Mouse (Mus musculus) spleen, adult 2 months (tissue): ENCODE measurements around the gene Haghl. TPM values are rescaled to one million over a fixed set of nuclear protein-coding genes. Genes with fewer than 3 reads are reported as not detected.

Source experiments
- DNase-seq, 2 experiments: peaks; one replicate each; pipeline versions ENCODE4 v3.0.0 to v3.0.0-alpha.2; 2012 to 2021; ENCODE audit warnings: low spot score in 2 of 2, low read depth in 1 of 2
- H3K27ac ChIP-seq: fragments of 200-500 bp; 2 replicates; pipeline ENCODE4 v1.5.1; 2012; ENCODE audit warnings: low read length, inconsistent platforms; ENCODE audit not compliant: insufficient read depth
- H3K27me3 ChIP-seq: fragments of 200-500 bp; 2 replicates; pipeline ENCODE4 v1.6.1; 2012; ENCODE audit warnings: mild to moderate bottlenecking, moderate library complexity, low read length, inconsistent platforms; ENCODE audit not compliant: control insufficient read depth, insufficient read depth
- H3K36me3 ChIP-seq: fragments of 200-500 bp; 2 replicates; pipeline ENCODE4 v1.6.1; 2012; ENCODE audit warnings: mild to moderate bottlenecking, low read length, inconsistent platforms; ENCODE audit not compliant: control insufficient read depth, insufficient read depth
- H3K4me1 ChIP-seq: fragments of 200-500 bp; 2 replicates; pipeline ENCODE4 v1.6.1; 2011; ENCODE audit warnings: inconsistent platforms; ENCODE audit not compliant: control insufficient read depth, insufficient read depth, insufficient read length
- H3K4me3 ChIP-seq: fragments of 200-500 bp; 2 replicates; pipeline ENCODE4 v1.5.1; 2011; ENCODE audit warnings: mild to moderate bottlenecking, inconsistent platforms; ENCODE audit not compliant: insufficient read depth, insufficient read length; ENCODE audit errors: extremely low read depth
- CTCF ChIP-seq: fragments of 200-500 bp; IDR thresholded peaks from 2 replicates; pipeline ENCODE4 v1.5.1; 2011; ENCODE audit warnings: mild to moderate bottlenecking, inconsistent platforms; ENCODE audit not compliant: insufficient read depth, insufficient read length, insufficient replicate concordance; ENCODE audit errors: extremely low read depth
- POLR2A ChIP-seq: fragments of 200-500 bp; IDR thresholded peaks from 2 replicates; pipeline ENCODE4 v1.6.1; 2011; ENCODE audit warnings: low read depth, low read length, inconsistent platforms
- WGBS: fragments of 180-500 bp; shearing (Covaris S2); methylation state at CpG from one replicate; pipeline ENCODE4 v1.1.7; 2018; 5-methylcytosine and 5-hydroxymethylcytosine counted together
- polyA plus RNA-seq: library from polyadenylated mRNA; depleted of rRNA; stranded (reverse); fragments of >200 nt; gene quantifications from 2 replicates; pipeline ENCODE4 v1.2.3, GENCODE M21; 2012

Haghl gene
- polyA plus RNA-seq, 1 experiment, result 37.9 TPM

DNA sequence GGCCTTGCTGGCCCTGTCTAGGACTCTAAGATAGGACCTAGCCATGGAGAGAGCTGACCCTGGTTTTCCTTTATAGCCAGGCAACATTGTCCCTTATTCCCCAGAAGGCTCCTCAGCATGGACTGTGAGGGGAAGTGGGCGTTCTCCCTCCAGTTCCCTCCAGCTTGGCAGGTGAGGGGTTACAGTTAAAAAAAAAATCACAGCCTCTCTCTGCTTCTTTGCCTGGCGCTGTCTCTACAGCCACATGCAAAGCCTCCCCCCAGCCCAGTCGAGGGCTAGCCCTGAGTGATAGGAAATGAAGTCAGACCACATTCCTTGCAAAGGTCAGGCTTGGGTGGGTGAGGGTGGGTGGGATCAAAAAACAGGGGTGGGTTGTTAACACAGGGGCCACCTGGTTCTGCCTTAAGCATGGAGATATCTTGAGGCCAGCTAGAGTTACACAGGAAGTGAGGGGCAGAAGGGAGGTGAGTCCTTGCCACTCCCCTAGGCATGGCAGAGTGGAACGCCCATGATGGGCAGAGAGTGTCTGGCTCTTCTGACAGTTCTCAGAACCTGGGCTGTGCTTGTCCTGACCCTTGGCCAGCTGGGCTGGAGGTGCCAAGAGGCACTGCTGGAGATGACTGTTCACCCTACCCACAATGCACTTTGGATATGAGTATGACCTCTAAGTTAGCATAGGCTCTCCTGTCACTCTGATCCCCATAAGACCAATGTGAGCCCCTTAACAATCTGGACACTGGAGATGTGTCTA lies 29.7 kb downstream of the Haghl start:
- Histone ChIP-seq H3K4me1 (no peaks in the 10 kb centered on the region), H3K4me3 (no peak overlapping the region), H3K27me3 (no peaks in the 10 kb centered on the region), H3K27ac (no peak overlapping the region), H3K36me3 (no peaks in the 10 kb centered on the region)
- DNase-seq, result no peak
- whole genome bisulfite sequencing, result 36% methylated on average over 4 of the region's 4 CpGs
- no peak for TF ChIP-seq POLR2A
- TF ChIP-seq CTCF, result no peak

DNA sequence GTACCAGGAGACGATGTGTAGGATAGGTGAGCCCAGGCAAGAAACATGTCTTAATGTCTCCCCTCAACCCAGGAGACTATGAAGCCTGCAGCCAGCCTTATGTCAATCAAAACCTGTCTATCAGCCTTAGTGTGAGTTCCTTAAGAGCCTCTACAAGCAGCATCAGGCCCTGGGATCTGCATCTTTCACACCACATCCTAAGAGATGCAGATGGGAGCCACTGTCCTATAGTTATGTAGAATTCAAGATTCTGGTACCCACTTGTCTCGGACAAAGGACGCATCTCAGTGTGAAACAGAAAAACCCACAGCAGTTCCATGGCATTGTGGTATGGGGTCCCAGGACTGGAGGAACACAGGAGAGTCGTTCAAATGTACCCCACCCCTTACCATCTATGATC lies 30.4 kb downstream of the Haghl start:
- 86% methylated on average over 4 of the region's 4 CpGs for WGBS

DNA sequence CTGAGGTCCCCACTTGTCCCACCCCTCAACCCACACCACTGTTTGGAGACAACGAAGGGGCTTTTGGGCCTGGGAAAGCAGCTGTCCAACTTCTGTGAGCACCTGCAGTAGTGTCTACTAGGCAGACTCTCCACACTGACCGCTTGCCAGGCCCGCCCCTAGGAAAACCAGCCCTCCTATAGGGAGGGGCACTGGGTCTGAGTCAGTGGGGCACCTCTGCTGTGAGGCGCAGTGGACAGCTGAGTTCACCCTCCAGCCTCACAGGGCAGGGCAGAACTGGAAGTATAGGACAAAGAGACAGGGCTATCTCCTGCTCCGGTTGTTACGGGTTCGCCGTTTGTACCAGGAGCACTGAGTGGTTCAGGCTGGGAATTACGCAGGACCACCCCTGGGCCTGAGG lies 31.2 kb downstream of the Haghl start, which contains the start of gene Msln:
Gene Msln, minus strand, starts transcription at position 138 of the 400 bp plus-strand sequence.
- H3K4me3 ChIP-seq, result no peak within 1 kb of the TSS
- TF ChIP-seq CTCF, result no peak
- TF ChIP-seq POLR2A, result no peak
- DNase-seq, result no peak
- no peaks in the 10 kb centered on the region for H3K4me1 ChIP-seq
- no peaks in the 10 kb centered on the region for H3K27me3 ChIP-seq
- no peaks in the 10 kb centered on the region for H3K36me3 ChIP-seq
- no peak within 1 kb of the TSS for H3K27ac ChIP-seq
- 87% methylated on average over 9 of the region's 9 CpGs for WGBS

More for the DNA sequence above, 30.4 kb downstream of the Haghl start:
- TF ChIP-seq CTCF (no peak), POLR2A (no peak)
- no peak overlapping the region for H3K4me3 ChIP-seq
- no peaks in the 10 kb centered on the region for H3K4me1 ChIP-seq
- no peaks in the 10 kb centered on the region for H3K36me3 ChIP-seq
- no peak for DNase-seq
- no peak overlapping the region for H3K27ac ChIP-seq
- H3K27me3 ChIP-seq, result no peaks in the 10 kb centered on the region

DNA sequence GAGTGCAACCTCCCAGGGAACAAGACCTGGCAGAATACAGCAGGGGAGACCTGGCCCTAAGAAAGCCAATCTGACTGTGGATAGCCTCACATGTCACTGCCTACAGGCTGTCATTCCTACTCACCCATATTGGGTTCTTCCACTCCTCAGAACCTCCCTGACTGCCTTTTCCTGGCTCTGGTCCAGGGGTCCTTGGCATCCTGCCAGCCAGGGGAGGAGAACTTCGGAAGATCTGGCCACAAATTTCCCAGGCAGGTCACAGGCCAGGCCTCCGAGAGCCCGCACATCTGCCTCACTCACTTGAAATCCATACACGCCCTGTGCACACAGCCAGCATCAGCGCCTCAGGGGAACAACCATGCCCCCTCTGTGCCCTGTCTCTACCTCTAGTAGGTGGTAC lies 34.0 kb downstream of the Haghl start:
- no peaks in the 10 kb centered on the region for H3K27me3 ChIP-seq
- no peaks in the 10 kb centered on the region for H3K4me1 ChIP-seq
- H3K4me3 ChIP-seq, result no peak overlapping the region
- no peak overlapping the region for H3K27ac ChIP-seq
- WGBS, result 48% methylated on average over 5 of the region's 5 CpGs
- TF ChIP-seq CTCF, result no peak
- no peak for TF ChIP-seq POLR2A
- DNase-seq, result no peak
- no peaks in the 10 kb centered on the region for H3K36me3 ChIP-seq

DNA sequence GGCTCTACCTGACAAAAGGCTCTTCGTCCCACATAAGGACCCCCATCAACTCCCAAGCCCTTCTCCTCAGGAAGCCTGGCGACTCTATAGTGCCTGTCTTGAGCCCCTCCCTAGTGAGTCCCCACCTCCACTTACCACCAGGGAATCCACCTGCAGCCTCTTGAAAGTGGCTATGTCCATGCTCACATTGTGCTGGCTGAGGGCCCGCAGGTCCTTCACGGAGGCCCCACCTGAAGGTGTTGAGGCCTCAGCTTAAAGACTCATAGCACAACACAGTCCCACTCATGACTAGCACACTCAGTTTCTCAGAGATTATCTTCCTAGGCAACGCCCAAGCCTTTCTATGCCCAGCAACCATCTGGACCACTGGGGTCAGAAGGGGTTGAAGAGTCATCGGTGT lies 36.2 kb downstream of the Haghl start:
- Histone ChIP-seq H3K4me3 (no peak overlapping the region), H3K27ac (no peak overlapping the region), H3K4me1 (no peaks in the 10 kb centered on the region), H3K36me3 (no peaks in the 10 kb centered on the region), H3K27me3 (no peaks in the 10 kb centered on the region)
- DNase-seq, result no peak
- TF ChIP-seq POLR2A (no peak), CTCF (no peak)
- 77% methylated on average over 6 of the region's 6 CpGs for WGBS

DNA sequence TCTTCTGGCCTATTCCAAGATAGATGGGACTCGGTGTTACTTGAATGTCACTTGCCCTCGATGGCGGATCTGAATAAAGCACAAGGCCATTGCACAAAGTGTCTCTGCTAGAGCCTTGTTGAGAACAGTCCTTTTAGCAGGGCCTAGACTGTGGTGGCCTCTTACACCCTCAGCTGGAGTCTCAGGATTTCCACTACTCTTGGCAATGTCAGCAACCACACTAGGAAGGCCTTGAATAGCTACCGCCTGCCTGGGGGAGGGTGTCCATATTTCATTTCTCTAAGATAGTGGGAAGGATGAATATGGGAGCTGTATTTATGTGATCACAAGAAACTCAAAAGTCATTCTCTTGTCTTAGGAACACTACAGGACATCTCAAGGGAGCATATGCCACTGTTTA lies 37.2 kb downstream of the Haghl start:
- Histone ChIP-seq H3K27ac (no peak overlapping the region), H3K36me3 (no peaks in the 10 kb centered on the region), H3K4me3 (no peak overlapping the region), H3K4me1 (no peaks in the 10 kb centered on the region), H3K27me3 (no peaks in the 10 kb centered on the region)
- no peak for DNase-seq
- TF ChIP-seq CTCF, result no peak
- no peak for TF ChIP-seq POLR2A
- 90% methylated on average over 4 of the region's 4 CpGs for WGBS

DNA sequence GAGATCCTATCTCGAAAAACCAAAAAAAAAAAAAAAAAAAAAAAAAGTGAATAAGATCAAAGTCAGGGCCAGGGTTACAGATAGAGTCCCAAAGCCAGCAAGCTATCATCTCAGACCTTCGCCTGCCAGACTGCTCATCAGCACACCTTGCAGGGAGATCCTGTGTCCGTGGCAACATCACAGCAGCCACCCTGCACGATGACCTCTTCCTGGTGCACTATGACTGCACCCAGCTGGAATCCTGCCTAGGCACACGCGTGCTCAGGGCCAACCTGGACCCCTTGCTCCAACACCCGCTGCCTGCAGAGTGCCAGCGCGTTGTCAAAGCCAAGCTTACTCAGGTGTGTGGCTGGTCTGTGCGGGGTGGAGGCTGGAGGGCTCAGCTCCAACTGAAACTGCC lies 41.2 kb downstream of the Haghl start:
- no peak for DNase-seq
- H3K4me1 ChIP-seq, result no peaks in the 10 kb centered on the region
- TF ChIP-seq CTCF (no peak), POLR2A (no peak)
- H3K36me3 ChIP-seq, result no peaks in the 10 kb centered on the region
- H3K27ac ChIP-seq, result no peak overlapping the region
- H3K4me3 ChIP-seq, result no peak overlapping the region
- no peaks in the 10 kb centered on the region for H3K27me3 ChIP-seq
- 74% methylated on average over 10 of the region's 10 CpGs for WGBS
